Comparison of ENCODE assay signal across 8 mouse cellular contexts in genomic region chr9:67049086-67049824, GRCm38 (mm10). TPM values are rescaled to one million over a fixed set of nuclear protein-coding genes. Genes with fewer than 3 reads are reported as not detected.
DNase-seq lines count a peak whose midpoint lies in the region; ATAC-seq lines count a peak whose summit lies in the region.

TSS of gene Tpm1 (minus strand) at chr9:67049406.

- peak; percentile 43; the same call in 1 of the 2 replicates for ATAC-seq in hindbrain, embryonic 11.5 days (ENCODE audit: low FRiP score)

- H3K4me3 ChIP-seq in hindbrain, embryonic 11.5 days (ENCODE audit: low read depth, low read length) = peak within 1 kb of the TSS; percentile 51

- H3K36me3 ChIP-seq in hindbrain, embryonic 11.5 days (ENCODE audit: control insufficient read depth, insufficient read depth, low read length) = no peaks in the 10 kb centered on the region

- peak within 1 kb of the TSS; percentile 93 for H3K4me2 ChIP-seq in hindbrain, embryonic 11.5 days (replicated peaks; ENCODE audit: low read depth, low read length)

- no peak within 1 kb of the TSS; the same call in 1 of the 2 replicates for H3K27ac ChIP-seq in hindbrain, embryonic 11.5 days (ENCODE audit: low read depth, low read length)

- H3K9me3 ChIP-seq in hindbrain, embryonic 11.5 days (ENCODE audit: control insufficient read depth, low read length) = no peaks in the 10 kb centered on the region

- peak within 1 kb of the TSS; percentile 58 for H3K9ac ChIP-seq in hindbrain, embryonic 11.5 days (ENCODE audit: low read depth, low read length)

- WGBS in hindbrain, embryonic 11.5 days = 1% methylated on average over 49 of the region's 51 CpGs

- H3K27me3 ChIP-seq in hindbrain, embryonic 11.5 days (ENCODE audit: control insufficient read depth, insufficient read depth, low read length) = peaks cover 37% of the 10 kb centered on the region

- peak; percentile 65 for DNase-seq in R1 (ENCODE audit: low read depth, low spot score)
- peak; percentile 67 for DNase-seq in cerebellum, adult 9-11 months
- peak in 1 of 2 experiments; percentile 63 for DNase-seq in frontal cortex, adult 2 months (ENCODE audit: extremely low spot score in 1 of 2, low spot score in 1 of 2)
- DNase-seq in hindbrain, embryonic 11.5 days (ENCODE audit: low spot score) = peak; percentile 78
- peak; percentile 64 to 70 for DNase-seq in layer of hippocampus, postnatal 10 days (ENCODE audit: low spot score in 2 of 2)
- peak; percentile 91 for DNase-seq in lung, postnatal 10 days
- peak; percentile 76 for DNase-seq in ovary, postnatal 14 days (ENCODE audit: low spot score)
- DNase-seq in adipocyte (ENCODE audit: low spot score) = no peak

- peaks cover 7% of the 10 kb centered on the region for H3K4me1 ChIP-seq in hindbrain, embryonic 11.5 days (replicated peaks; ENCODE audit: control insufficient read depth, insufficient read depth, low read length)

RNA-seq across cellular contexts. Expression of gene Tpm1, which starts in this region (rescaled TPM):
- polyA plus RNA-seq in frontal cortex, adult 2 months (2012; rRNA removed) = 265 and 280 TPM in 2 replicates
- polyA plus RNA-seq in hindbrain, embryonic 11.5 days (2014; fragmentation: Nextera tagmentation; extraction: Ambion mirVana) = 323 and 385 TPM in 2 replicates
- 100 to 1,000 TPM; 195 to 211 TPM for total RNA-seq in layer of hippocampus, postnatal 10 days (2021)
